Mouse (Mus musculus) thymus, postnatal 0 days (tissue): Measurements from ENCODE around the gene Prr22. TPM values are rescaled to one million over a fixed set of nuclear protein-coding genes. Genes with fewer than 3 reads are reported as not detected.
A peak's percentile ranks its signal among the peaks of the same experiment; 100 is the strongest.

Experiments
- DNase-seq: peaks from one replicate; pipeline ENCODE4 v3.0.0-alpha.2; 2015; ENCODE audit warnings: low spot score
- polyA plus RNA-seq: library from polyadenylated mRNA; unstranded; fragments of >200 nt; fragmentation: Nextera tagmentation; extraction: Ambion mirVana; gene quantifications from 2 replicates; pipeline ENCODE4 v1.2.1, GENCODE M21; 2015

Prr22 gene
- 0.40 and 0.68 TPM in 2 replicates for polyA plus RNA-seq

- DNase-seq: no peak
Measured at GRCm38 (mm10) chr17:56769950-56770349, at the start of gene Prr22. Prr22 (plus strand) TSS chr17:56770250.

- DNase-seq: no peak
Measured at GRCm38 (mm10) chr17:56722441-56722840, 47.6 kb upstream of the Prr22 start.

- DNase-seq: no peak
Measured at GRCm38 (mm10) chr17:56723419-56724161, 46.5 kb upstream of the Prr22 start.

GRCm38 (mm10) chr17:56727029-56727649 lies 42.9 kb upstream of the Prr22 start:
- no peak for DNase-seq

GRCm38 (mm10) chr17:56727659-56728058 lies 42.4 kb upstream of the Prr22 start:
- no peak for DNase-seq

GRCm38 (mm10) chr17:56728117-56728516 lies 41.9 kb upstream of the Prr22 start:
- no peak for DNase-seq

- DNase-seq: no peak
Measured at GRCm38 (mm10) chr17:56729151-56729550, 40.9 kb upstream of the Prr22 start.

- no peak for DNase-seq
Measured at GRCm38 (mm10) chr17:56729656-56730055, 40.4 kb upstream of the Prr22 start.

GRCm38 (mm10) chr17:56736534-56736933 lies 33.5 kb upstream of the Prr22 start:
- peak; percentile 28 for DNase-seq

- no peak for DNase-seq
Measured at GRCm38 (mm10) chr17:56738221-56738620, 31.8 kb upstream of the Prr22 start.

- DNase-seq: no peak
Measured at GRCm38 (mm10) chr17:56740118-56740787, 29.8 kb upstream of the Prr22 start.

- DNase-seq: no peak
Measured at GRCm38 (mm10) chr17:56740788-56741160, 29.3 kb upstream of the Prr22 start.

- DNase-seq: no peak
Measured at GRCm38 (mm10) chr17:56744173-56744572, 25.9 kb upstream of the Prr22 start.

- peak; percentile 55 for DNase-seq
Measured at GRCm38 (mm10) chr17:56751404-56752072, 18.5 kb upstream of the Prr22 start.

GRCm38 (mm10) chr17:56753452-56753851 lies 16.6 kb upstream of the Prr22 start:
- no peak for DNase-seq

- peak; percentile 60 for DNase-seq
Measured at GRCm38 (mm10) chr17:56754271-56755185, 15.5 kb upstream of the Prr22 start.

- DNase-seq: peak; percentile 39
Measured at GRCm38 (mm10) chr17:56756703-56757399, 13.2 kb upstream of the Prr22 start.

- peak; percentile 73 for DNase-seq
Measured at GRCm38 (mm10) chr17:56757416-56758123, 12.5 kb upstream of the Prr22 start, which contains the start of gene Nrtn. Nrtn (minus strand) TSS chr17:56757530.

- DNase-seq: peak; percentile 91
Measured at GRCm38 (mm10) chr17:56758132-56758531, 11.9 kb upstream of the Prr22 start.
